Mouse (Mus musculus) layer of hippocampus, postnatal 10 days (tissue): ENCODE measurements around the gene Slc44a2. TPM values are rescaled to one million over a fixed set of nuclear protein-coding genes. Genes with fewer than 3 reads are reported as not detected.
"Not testable (repeated sequence)": the region's sequence is repeated elsewhere in the genome, so short reads cannot be mapped to it uniquely, and the experiment has no call there.

Experiments
- DNase-seq, 2 experiments: peaks; one replicate each; pipeline ENCODE4 v3.0.0; 2021; ENCODE audit warnings: low spot score in 2 of 2
- long read RNA-seq: library from polyadenylated mRNA; stranded (forward); transcript quantifications from one replicate; pipeline ENCODE4 v2.0.0, GENCODE M21; 2023
- total RNA-seq, 2 experiments: library from RNA; stranded (reverse); gene quantifications; 2 replicates each; pipeline ENCODE4 v1.2.3; 2021

Gene Slc44a2
- total RNA-seq: 10 to 100 TPM; 62.2 to 63.6 TPM
- long read RNA-seq, partial matches to known transcripts: 7 of 33 reads
- long read RNA-seq, other reads (novel, unspliced or antisense): 24 of 33 reads

GRCm38 (mm10) chr9:21320619-21321512 is at the start of gene Slc44a2:
TSS of gene Slc44a2 (plus strand) at chr9:21320698.
- DNase-seq: peak; percentile 75 to 86

- DNase-seq: no peak
Measured at GRCm38 (mm10) chr9:21272391-21272790, 48.1 kb upstream of the Slc44a2 start.

- no peak for DNase-seq
Measured at GRCm38 (mm10) chr9:21273094-21273493, 47.4 kb upstream of the Slc44a2 start.

- DNase-seq: no peak
Measured at GRCm38 (mm10) chr9:21273520-21274228, 46.8 kb upstream of the Slc44a2 start.

GRCm38 (mm10) chr9:21274336-21274735 is 46.2 kb upstream of the Slc44a2 start:
- DNase-seq: no peak

GRCm38 (mm10) chr9:21275013-21275710 is 45.3 kb upstream of the Slc44a2 start:
- no peak for DNase-seq

GRCm38 (mm10) chr9:21275727-21276126 is 44.8 kb upstream of the Slc44a2 start:
- DNase-seq: no peak

GRCm38 (mm10) chr9:21276307-21276706 is 44.2 kb upstream of the Slc44a2 start:
- DNase-seq: no peak

- DNase-seq: no peak
Measured at GRCm38 (mm10) chr9:21277776-21278175, 42.7 kb upstream of the Slc44a2 start.

GRCm38 (mm10) chr9:21283591-21283990 is 36.9 kb upstream of the Slc44a2 start:
- DNase-seq: no peak

GRCm38 (mm10) chr9:21283994-21284393 is 36.5 kb upstream of the Slc44a2 start:
- no peak for DNase-seq

- DNase-seq: no peak
Measured at GRCm38 (mm10) chr9:21286753-21287152, 33.7 kb upstream of the Slc44a2 start.

- DNase-seq: peak; percentile 95 to 97
Measured at GRCm38 (mm10) chr9:21287571-21288402, 32.7 kb upstream of the Slc44a2 start, which contains the start of gene Kri1. TSS of gene Kri1 (minus strand) at chr9:21287969.

GRCm38 (mm10) chr9:21288404-21289336 is 31.8 kb upstream of the Slc44a2 start:
- DNase-seq: no peak

- no peak for DNase-seq
Measured at GRCm38 (mm10) chr9:21289337-21289671, 31.2 kb upstream of the Slc44a2 start.

GRCm38 (mm10) chr9:21290589-21290988 is 29.9 kb upstream of the Slc44a2 start:
- no peak for DNase-seq

GRCm38 (mm10) chr9:21291022-21291787 is 29.3 kb upstream of the Slc44a2 start, which contains the start of gene Cdkn2d:
TSS of gene Cdkn2d (minus strand) at chr9:21291407.
- DNase-seq: peak; percentile 99 to 100

- DNase-seq: not testable (repeated sequence)
Measured at GRCm38 (mm10) chr9:21291868-21292267, 28.6 kb upstream of the Slc44a2 start.

- no peak for DNase-seq
Measured at GRCm38 (mm10) chr9:21292271-21292670, 28.2 kb upstream of the Slc44a2 start.
